Mouse (Mus musculus) myocyte (in vitro differentiated cells): ENCODE data around the gene Gid8.

Source experiments
- MYOD1 ChIP-seq, 3 experiments: IDR thresholded peaks; one replicate each; pipeline ENCODE4 v1.6.1; 2011; ENCODE audit warnings: control low read depth in 2 of 3, low read depth in 2 of 3, mild to moderate bottlenecking in 2 of 3, moderate library complexity in 1 of 3; ENCODE audit not compliant: insufficient read length in 2 of 3, control insufficient read depth in 1 of 3
- MYOG ChIP-seq, 3 experiments: IDR thresholded peaks; one replicate each; pipeline ENCODE4 v1.6.1; 2011; ENCODE audit warnings: control low read depth in 2 of 3, low read depth in 2 of 3, mild to moderate bottlenecking in 2 of 3; ENCODE audit not compliant: insufficient read length in 2 of 3, control insufficient read depth in 1 of 3, insufficient read depth in 1 of 3
- POLR2A ChIP-seq: IDR thresholded peaks from one replicate; pipeline ENCODE4 v1.6.1; 2011; ENCODE audit warnings: low read depth, mild to moderate bottlenecking, control low read depth, moderate library complexity; ENCODE audit not compliant: insufficient read length
- USF1 ChIP-seq: IDR thresholded peaks from one replicate; pipeline ENCODE4 v1.6.1; 2011; ENCODE audit warnings: low read depth, mild to moderate bottlenecking, control low read depth, moderate library complexity

GRCm38 (mm10) chr2:180703175-180703574, 6.7 kb upstream of the Gid8 start:
- no peak for TF ChIP-seq POLR2A
- TF ChIP-seq MYOG (IDR thresholded peaks at IDR 0.05; ENCODE audit: control insufficient read depth in 1 of 3, insufficient read depth in 1 of 3, insufficient read length in 2 of 3, low read depth in 2 of 3), result no peak
- TF ChIP-seq USF1, result no peak
- TF ChIP-seq MYOD1 (IDR thresholded peaks at IDR 0.05; ENCODE audit: control insufficient read depth in 1 of 3, insufficient read length in 2 of 3, low read depth in 2 of 3), result no peak
